Mouse (Mus musculus) kidney, postnatal 4 days (tissue): ENCODE results near the gene Lhfpl2.

Experiments
- DNase-seq, 2 experiments: peaks; one replicate each; pipeline ENCODE4 v3.0.0; 2021; ENCODE audit warnings: mixed read lengths in 2 of 2

Gene Lhfpl2

GRCm38 (mm10) chr13:94143063-94143652, 85.6 kb downstream of the Lhfpl2 start:
- peak; percentile 59 to 78 for DNase-seq

DNA sequence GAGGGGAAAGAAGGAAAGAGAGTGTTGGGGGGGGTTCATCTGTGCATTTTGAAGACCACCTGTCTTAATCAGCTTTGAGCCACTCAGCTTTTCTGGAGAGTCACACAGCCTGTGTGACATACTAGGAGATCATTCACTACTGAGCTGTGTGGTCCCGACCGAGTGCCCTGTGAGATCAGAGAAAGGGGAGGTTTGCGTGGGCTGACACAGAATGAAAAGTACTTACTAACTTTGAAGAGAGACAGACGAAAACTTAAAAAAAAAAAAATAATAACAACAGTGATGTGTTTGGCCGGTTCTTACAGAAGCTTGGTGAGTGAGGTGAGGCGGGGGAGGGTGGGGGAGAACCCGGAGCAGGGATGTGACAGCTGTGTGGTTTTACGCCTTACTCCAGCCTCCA, 86.9 kb downstream of the Lhfpl2 start:
- DNase-seq: peak; percentile 36 to 60

- peak in 1 of 2 experiments; percentile 52 for DNase-seq
These were observed 89.7 kb downstream of the Lhfpl2 start for GRCm38 (mm10) chr13:94147257-94147656.

DNA sequence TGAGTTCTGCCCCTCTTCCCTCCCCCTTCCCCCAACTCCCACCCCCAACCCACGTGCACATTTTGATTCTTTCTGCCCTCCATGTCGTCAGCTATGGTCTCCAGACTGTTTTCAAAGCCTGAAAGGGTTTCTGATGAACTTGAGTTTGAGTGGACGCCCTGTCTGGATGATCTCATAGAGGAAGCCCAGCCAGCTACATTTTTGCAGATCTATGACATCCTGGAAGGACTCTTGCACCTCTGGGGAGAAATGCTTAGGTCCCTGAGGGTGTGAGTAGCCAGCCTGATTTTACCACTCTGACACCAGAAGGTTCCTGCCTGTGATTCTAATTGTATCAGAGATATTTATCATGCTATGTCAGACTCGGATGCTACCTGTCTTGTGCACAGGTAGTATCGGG, 91.4 kb downstream of the Lhfpl2 start:
- no peak for DNase-seq

DNA sequence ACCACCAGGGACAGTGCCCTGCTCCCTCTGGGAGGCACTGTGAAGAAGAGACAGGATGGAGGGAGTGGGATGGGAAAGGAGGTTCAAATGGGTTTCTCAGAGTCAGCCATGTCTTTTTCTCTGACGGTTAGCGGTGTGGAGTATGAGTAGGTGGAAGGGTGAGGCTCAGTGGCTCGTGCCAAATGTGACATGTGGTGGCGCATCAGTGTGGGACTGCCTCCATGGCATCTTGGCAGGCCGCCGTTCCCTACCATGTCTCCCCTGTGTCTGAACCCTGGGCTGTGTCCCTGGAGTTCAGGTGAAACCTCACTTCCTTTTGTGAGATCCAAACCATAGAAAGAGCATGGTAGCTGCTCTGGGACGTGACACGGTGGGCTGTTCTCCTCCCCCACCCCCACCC, 92.2 kb downstream of the Lhfpl2 start:
- no peak for DNase-seq

- DNase-seq: no peak
These were observed 93.7 kb downstream of the Lhfpl2 start for GRCm38 (mm10) chr13:94151308-94151707.

DNA sequence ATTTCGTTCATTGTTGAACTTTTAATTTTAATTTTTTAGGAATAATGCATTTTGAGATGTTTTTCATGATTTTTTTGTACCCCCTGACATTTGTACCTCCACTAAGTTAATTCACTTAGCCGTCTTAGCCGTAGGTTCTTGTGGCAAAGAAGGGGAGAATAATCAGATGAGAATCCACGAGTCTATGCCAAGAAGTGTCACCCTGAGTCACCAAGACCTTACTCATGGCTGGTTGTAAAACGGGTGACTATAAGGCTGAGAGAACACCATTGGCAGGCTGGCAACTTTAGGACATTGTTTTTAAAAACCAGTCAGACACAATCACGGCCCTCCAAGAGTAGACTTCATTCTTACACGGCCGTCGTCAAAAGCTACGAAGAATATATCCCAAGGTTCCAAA, 95.2 kb downstream of the Lhfpl2 start:
- no peak for DNase-seq

- no peak for DNase-seq
These were observed 96.1 kb downstream of the Lhfpl2 start for GRCm38 (mm10) chr13:94153658-94154057.

- DNase-seq: no peak
These were observed 97.1 kb downstream of the Lhfpl2 start for GRCm38 (mm10) chr13:94154512-94155296.

DNA sequence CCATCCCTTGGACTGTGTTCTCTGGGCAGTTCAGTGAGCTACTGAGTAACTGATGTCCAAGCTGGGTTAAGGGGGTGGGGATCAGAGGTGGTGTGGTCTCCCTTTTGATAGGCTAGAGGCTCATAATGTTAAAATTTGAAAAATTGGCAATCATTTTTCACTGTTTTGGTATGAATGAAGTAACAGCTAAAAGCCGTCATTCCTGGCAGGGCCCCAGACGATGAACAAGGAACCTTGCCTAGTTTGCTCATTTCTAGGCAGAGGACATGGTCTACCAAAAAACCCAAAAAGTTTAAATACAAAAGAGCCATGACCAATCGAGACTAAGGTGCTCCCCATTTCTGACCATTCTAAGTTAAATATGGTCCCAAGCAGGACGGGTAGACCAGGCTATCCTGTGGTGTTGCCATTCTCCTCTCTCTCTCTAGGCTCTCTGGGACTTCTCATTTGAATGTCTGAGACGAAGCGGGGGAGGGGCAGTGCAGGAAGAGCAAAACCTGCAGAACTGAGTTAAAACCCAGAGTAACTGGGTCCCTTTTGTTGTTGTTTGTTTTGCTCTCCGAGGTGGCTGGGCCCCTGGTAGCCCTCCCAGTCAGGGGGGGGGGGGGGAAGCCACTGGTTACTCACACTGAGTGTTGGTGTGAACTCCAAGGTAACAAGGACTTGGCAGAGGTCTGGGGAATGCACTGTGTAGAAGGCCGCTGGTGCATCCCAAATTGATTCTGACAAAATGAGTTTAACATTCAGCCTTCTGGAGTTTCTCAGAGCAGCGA, 98.2 kb downstream of the Lhfpl2 start:
- DNase-seq: peak; percentile 54 to 65

GRCm38 (mm10) chr13:94158864-94159477, 101.4 kb downstream of the Lhfpl2 start:
- DNase-seq: peak in 1 of 2 experiments; percentile 41

GRCm38 (mm10) chr13:94159478-94160220, 102.1 kb downstream of the Lhfpl2 start:
- no peak for DNase-seq

- DNase-seq: no peak
These were observed 106.9 kb downstream of the Lhfpl2 start for GRCm38 (mm10) chr13:94164501-94164900.

DNA sequence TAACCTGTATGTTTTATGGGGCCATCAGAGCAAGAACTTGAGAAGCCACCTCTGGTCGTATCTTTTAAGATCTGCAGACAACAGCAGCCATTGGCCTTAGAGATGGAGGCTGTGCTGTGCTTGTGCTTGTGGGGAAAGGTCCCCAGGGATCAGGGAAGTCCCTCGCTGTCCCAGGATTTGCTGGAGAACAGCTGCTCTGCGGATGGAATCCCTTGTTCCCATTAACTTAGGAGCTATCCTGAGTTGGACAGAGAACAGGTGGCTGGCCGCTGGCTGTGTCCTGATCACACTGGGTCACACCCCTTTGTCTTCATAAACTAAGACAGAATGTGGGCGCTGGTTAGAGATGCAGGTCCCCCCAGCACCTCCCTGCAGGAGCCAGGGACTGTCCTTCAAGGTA, 110.7 kb downstream of the Lhfpl2 start:
- no peak for DNase-seq

DNA sequence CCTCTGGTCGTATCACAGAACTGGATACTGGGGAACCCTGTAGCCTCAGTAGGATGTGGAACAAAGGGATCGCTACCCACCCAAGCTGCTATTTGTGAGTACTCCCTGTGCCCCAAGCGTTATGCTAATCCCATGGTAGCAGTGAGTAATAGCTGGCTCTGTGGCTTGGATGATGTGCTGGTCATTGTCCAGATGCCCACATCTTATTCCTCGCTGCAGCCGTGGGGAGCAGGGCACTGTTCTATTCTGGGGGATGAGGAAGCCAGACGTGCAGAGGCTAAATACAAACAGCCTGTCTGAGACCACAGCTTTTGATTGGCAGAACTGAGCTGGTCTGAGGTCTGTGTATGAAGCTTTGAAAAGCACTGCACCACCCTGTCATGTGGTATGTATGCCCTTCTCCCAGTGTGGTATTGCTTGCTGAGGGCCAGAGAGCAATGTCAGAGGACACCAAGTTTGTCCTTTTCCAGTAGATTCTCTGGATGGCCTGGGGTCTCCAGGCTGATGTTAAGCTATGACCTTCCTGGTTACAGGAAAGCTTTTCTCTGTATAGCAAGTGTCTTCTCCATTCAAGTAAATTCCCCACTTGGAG, 111.8 kb downstream of the Lhfpl2 start:
- DNase-seq: no peak

GRCm38 (mm10) chr13:94171612-94172011, 114.0 kb downstream of the Lhfpl2 start:
- no peak for DNase-seq

DNA sequence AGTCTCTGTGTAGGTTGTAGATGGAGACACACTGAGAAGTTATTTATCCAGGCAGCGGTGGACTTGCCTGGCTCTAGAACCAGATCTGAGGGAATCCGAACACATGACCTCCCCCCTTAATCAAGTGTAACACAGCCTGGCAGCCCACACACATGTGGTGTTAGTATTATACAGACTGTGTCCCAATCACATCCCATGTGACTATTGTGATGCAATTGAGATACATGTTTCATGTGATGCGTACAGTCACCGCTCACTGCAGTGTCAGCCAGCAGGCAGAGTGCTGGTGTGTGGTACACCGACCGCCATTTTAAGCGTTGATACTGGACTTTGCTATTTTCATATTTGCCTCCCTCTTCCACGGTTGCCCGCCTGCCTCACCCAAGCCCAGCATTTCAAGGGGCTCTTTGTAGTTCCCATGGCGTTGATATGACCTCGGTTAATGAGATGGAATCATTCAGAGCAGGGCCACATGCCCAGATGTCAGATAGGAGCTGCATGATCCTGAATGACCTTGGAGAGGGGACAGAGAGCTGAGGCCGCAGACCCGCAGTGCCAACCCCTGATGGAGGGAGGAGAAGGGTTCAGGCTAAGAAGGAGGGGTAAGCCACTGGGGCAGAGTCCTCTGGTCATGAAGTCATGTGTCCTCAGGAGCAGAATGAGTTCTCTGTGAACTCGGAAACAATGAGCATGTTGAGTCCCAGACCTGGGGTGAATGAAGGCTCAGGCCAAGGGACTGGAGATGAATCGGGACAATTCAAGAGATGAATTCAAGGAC, 115.1 kb downstream of the Lhfpl2 start:
- DNase-seq: peak in 1 of 2 experiments; percentile 29

DNA sequence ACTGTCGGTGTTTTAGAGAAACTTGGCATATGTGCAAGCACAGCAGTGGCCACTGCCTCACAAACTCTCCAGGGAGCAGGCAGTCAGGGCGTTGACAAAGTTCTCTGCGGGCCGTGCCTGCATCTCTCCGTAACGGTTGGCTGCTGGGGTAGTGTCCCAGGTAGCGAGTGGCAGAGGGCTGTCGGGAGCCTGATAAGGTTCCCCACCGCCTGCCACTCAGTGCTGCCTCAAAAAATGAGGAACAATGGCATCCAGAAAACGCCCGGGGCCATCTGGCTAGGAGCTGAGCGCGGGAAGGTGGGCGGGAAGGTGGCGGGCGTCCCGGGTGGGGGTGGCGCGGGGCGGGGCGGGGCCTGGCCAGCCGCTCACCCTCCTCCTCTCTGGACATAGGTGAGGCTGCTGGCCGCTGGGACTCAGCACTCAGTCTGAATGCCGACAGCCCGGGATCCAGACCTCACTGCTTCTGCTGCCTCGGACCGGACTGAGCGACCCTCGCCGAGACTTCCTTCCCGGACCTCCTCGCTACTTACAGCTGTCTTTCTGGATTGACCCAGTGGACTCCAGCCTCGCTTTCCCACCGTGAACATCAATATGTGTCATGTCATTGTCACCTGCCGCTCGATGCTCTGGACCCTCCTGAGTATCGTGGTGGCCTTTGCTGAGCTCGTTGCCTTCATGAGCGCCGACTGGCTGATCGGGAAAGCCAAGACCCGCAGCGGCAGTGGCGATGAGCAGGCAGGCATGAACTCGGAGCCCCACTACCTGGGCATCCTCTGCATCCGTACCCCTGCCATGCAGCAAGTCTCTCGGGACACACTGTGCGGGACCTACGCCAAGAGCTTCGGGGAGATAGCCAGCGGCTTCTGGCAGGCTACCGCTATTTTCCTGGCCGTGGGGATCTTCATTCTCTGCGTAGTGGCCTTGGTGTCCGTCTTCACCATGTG, 116.3 kb downstream of the Lhfpl2 start:
- DNase-seq: peak; percentile 65 to 76

DNA sequence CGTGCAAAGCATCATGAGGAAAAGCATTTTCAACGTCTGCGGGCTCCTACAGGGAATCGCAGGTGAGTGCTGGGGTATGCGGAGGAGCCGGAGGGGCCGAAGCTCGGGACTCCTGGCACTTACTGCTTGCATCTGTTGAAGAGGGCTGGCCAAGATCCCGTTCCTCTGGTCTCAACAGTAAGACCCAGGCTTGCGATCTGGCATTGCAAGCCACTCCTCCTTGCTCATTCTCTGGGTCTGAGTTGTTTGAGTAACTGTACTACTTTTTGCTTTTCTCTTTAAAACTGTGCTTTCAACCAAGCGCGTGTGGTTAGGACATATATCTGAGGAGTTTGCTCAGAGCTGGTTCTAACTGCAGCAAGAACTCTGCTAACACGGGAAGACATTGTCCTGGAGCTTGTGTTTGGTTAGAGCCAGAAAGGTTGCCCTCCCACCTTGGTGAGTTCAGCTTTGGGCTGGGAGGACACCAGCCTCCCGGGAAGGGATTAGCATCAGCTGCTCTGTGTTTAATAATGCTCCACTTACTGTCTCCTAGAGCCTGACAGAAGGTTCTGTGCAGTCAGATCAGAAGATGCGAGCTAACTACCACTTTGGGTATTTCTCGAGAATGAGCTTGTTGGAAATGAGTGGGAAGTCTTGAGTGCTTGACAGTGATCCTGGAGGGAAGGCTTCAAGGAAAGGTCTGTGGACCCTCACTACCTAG, 117.1 kb downstream of the Lhfpl2 start:
- no peak for DNase-seq
